Mouse (Mus musculus) T-cell, adult 2 months (primary cell): Measurements from ENCODE around the gene Kif1a.

ENCODE experiments used
- DNase-seq: peaks from one replicate; pipeline ENCODE4 v3.0.0; 2022; ENCODE audit warnings: low spot score

Kif1a gene

GRCm38 (mm10) chr1:93020602-93021001 is 81.1 kb downstream of the Kif1a start:
- DNase-seq: no peak

- DNase-seq: no peak
Measured at GRCm38 (mm10) chr1:93018716-93019115, 83.0 kb downstream of the Kif1a start.

GRCm38 (mm10) chr1:93015136-93015535 is 86.6 kb downstream of the Kif1a start:
- DNase-seq: no peak

- DNase-seq: peak; percentile 7
Measured at GRCm38 (mm10) chr1:93014460-93014859, 87.3 kb downstream of the Kif1a start.

GRCm38 (mm10) chr1:93013367-93013766 is 88.4 kb downstream of the Kif1a start:
- DNase-seq: no peak

GRCm38 (mm10) chr1:93012103-93012585 is 89.6 kb downstream of the Kif1a start:
- DNase-seq: no peak

- DNase-seq: no peak
Measured at GRCm38 (mm10) chr1:93010731-93011130, 91.0 kb downstream of the Kif1a start.

- DNase-seq: no peak
Measured at GRCm38 (mm10) chr1:93009196-93009595, 92.6 kb downstream of the Kif1a start.

- no peak for DNase-seq
Measured at GRCm38 (mm10) chr1:93006061-93006460, 95.7 kb downstream of the Kif1a start, which contains the start of gene Aqp12. TSS of gene Aqp12 (plus strand) at chr1:93006334.

- no peak for DNase-seq
Measured at GRCm38 (mm10) chr1:92992880-92993279, 108.9 kb downstream of the Kif1a start.

GRCm38 (mm10) chr1:92992214-92992855 is 109.4 kb downstream of the Kif1a start:
- no peak for DNase-seq

GRCm38 (mm10) chr1:92989891-92990290 is 111.9 kb downstream of the Kif1a start:
- no peak for DNase-seq

GRCm38 (mm10) chr1:92988894-92989293 is 112.9 kb downstream of the Kif1a start:
- DNase-seq: no peak

GRCm38 (mm10) chr1:92984999-92985398 is 116.8 kb downstream of the Kif1a start:
- no peak for DNase-seq

GRCm38 (mm10) chr1:92982931-92983605 is 118.7 kb downstream of the Kif1a start:
- no peak for DNase-seq

GRCm38 (mm10) chr1:92981056-92981845 is 120.5 kb downstream of the Kif1a start:
- no peak for DNase-seq

- no peak for DNase-seq
Measured at GRCm38 (mm10) chr1:92979073-92979602, 122.6 kb downstream of the Kif1a start.

- no peak for DNase-seq
Measured at GRCm38 (mm10) chr1:92978645-92979044, 123.1 kb downstream of the Kif1a start.

GRCm38 (mm10) chr1:92976141-92976566 is 125.6 kb downstream of the Kif1a start:
- no peak for DNase-seq

GRCm38 (mm10) chr1:92972854-92973253 is 128.9 kb downstream of the Kif1a start:
- no peak for DNase-seq

GRCm38 (mm10) chr1:92971879-92972795 is 129.6 kb downstream of the Kif1a start:
- DNase-seq: no peak
